Mouse (Mus musculus): Measurements from ENCODE around the gene Gm13539.
"Not testable (repeated sequence)": the region's sequence is repeated elsewhere in the genome, so short reads cannot be mapped to it uniquely, and the experiment has no call there.

GRCm38 (mm10) chr2:25736709-25737108 is 45.3 kb upstream of the Gm13539 start, which contains the start of gene Obp2b:
- not testable (repeated sequence) for TF ChIP-seq GATA1 (IDR thresholded peaks at IDR 0.05; ENCODE audit: borderline replicate concordance, low read length); FLI1 (IDR thresholded peaks at IDR 0.05; ENCODE audit: low read length)

Measured in megakaryocyte, embryonic 14.5 days (primary cell).